Mouse (Mus musculus): ENCODE measurements around the gene Mthfsd. TPM values are rescaled to one million over a fixed set of nuclear protein-coding genes. Genes with fewer than 3 reads are reported as not detected.
A peak's percentile ranks its signal among the peaks of the same experiment; 100 is the strongest.

Gene Mthfsd
- polyA plus RNA-seq, 1 experiment from 2014 or later = 66.9 TPM

DNA sequence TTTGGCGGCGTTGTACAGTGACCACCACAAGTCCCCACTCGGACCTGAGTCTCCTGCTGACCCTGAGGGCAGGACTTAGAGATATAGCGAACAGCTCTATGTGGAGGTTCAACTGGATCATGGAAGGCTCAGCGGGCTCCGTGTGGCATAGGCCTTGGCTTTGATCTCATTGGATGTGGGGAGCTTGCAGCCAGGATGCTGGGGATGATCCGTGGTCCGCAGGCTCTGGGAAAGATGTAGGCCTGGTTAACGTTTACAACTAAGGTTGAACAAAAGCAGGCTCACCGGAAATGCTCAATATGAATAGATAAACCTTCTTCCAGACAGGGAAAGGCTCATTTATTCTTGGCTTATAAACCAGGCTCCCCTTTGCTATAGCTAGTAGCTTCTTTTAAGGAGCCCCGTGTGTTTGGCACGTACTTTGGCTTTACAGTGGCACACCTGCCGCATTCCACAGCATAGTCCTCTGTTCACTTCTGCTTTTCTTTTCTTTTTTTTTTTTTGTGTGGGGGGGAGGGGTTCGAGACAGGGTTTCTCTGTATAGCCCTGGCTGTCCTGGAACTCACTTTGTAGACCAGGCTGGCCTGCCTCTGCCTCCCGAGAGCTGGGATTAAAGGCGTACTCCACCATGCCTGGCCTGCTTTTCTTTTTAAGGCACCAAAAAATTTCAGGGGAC, 21.2 kb upstream of the Mthfsd start:
- H3K4me3 ChIP-seq = peak overlapping the region; percentile 28
- H3K4me2 ChIP-seq (replicated peaks) = peak overlapping the region; percentile 48
- WGBS = 19% methylated on average over 16 of the region's 16 CpGs
- no peaks in the 10 kb centered on the region for H3K36me3 ChIP-seq
- peaks cover 44% of the 10 kb centered on the region for H3K4me1 ChIP-seq
- H3K9ac ChIP-seq = peak overlapping the region; percentile 37; the same call in 1 of the 2 replicates
- ATAC-seq (ENCODE audit: insufficient number of reproducible peaks, insufficient read depth, low FRiP score, low TSS enrichment) = no peak
- no peaks in the 10 kb centered on the region for H3K9me3 ChIP-seq
- peaks cover 61% of the 10 kb centered on the region for H3K27me3 ChIP-seq
- H3K27ac ChIP-seq = no peak overlapping the region

DNA sequence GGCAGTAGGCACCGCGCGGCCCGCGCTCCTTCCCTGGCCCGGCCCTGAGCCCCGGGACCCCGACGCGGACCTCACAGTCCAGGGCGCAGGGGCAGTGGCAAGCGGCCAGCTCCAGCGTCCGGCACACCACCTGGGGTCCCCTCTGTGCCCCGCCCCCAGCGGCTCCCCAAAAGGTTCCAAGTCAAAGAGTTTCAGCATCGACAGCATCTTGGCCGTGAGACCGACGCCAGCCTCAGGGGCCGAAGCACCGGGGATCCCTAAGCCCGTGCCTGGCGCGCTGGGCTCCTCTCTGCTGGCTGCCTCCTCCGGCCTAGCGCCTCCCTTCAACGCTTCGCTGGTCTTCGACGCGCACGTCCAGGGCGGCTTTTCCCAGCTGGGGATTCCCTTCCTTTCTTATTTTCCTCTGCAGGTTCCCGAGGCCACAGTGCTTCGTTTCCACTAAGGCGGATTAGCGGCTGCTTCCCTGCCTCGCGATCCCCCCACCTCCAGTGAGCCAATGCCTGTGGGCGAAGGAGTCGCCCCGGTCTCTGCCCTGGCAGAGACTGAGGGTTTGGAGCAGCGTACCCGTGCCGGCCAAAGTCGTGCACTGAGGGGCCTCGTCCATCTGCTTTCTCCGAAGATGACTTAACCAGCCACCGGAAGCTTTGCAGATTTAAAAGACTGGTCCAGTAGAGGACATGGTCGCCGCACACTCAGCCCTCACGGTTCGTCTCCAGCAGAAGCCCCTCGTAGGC, 20.5 kb upstream of the Mthfsd start:
- peaks cover 67% of the 10 kb centered on the region for H3K27me3 ChIP-seq
- H3K27ac ChIP-seq = peak overlapping the region; percentile 67
- peaks cover 46% of the 10 kb centered on the region for H3K4me1 ChIP-seq
- H3K9ac ChIP-seq = peak overlapping the region; percentile 37
- peak overlapping the region; percentile 28 for H3K4me3 ChIP-seq
- H3K36me3 ChIP-seq = no peaks in the 10 kb centered on the region
- peak overlapping the region; percentile 48 for H3K4me2 ChIP-seq (replicated peaks)
- H3K9me3 ChIP-seq = no peaks in the 10 kb centered on the region
- 3% methylated on average over 55 of the region's 55 CpGs for WGBS
- ATAC-seq (ENCODE audit: insufficient number of reproducible peaks, insufficient read depth, low FRiP score, low TSS enrichment) = no peak

DNA sequence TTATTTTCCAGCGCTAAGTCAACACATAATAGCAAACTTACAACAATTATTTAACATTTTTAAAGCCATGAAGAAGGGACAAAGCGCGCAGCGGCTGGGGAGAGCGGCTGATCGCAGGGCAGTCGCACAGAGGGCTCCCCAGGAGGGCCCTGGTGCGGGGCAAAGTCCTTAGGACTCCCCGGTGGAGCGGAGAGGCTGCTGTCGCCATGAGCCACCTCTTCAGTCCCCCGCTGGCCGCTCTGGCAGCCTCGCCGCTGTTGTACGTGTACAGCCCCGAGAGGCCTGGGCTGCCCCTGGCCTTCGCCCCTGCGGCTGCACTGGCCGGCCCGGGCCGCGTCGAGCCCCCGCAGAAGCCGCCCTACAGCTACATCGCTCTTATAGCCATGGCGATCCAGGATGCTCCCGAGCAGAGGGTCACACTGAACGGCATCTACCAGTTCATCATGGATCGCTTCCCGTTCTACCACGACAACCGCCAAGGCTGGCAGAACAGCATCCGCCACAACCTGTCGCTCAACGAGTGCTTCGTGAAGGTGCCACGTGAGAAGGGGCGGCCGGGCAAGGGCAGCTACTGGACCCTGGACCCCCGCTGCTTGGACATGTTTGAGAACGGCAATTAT, 19.7 kb upstream of the Mthfsd start, which contains the start of gene Foxl1:
Gene Foxl1 (plus strand): TSS at position 185 of the 620 bp plus-strand sequence.
- Histone ChIP-seq H3K4me1 (peaks cover 46% of the 10 kb centered on the region), H3K9ac (peak within 1 kb of the TSS; percentile 37)
- WGBS = 2% methylated on average over 43 of the region's 43 CpGs

DNA sequence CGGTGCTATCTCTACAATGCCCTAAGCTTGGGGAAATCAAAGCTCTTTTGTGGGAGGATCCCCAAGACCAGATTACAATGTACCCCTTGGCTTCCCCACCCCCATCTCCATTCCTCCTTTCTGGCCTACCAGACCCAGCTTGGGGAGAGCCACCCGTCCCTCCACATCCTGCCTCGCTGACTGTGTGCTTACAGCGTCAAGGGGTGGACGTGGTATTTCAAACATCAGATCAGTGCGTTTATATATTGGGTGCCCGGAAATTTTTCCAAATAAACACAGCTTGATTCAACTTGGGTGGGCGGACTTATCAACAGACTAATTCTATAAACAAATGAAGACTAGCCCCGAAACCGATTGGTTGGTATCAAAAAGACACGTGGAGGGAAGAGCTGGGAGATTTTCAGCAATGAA, 19.1 kb upstream of the Mthfsd start:
- Histone ChIP-seq H3K4me3 (no peak overlapping the region), H3K9ac (no peak overlapping the region), H3K9me3 (no peaks in the 10 kb centered on the region), H3K4me1 (peaks cover 46% of the 10 kb centered on the region), H3K4me2 (replicated peaks) (peak overlapping the region; percentile 52; the same call in 1 of the 2 replicates), H3K36me3 (0 out of 2 replicates have a peak, but pooled peaks cover 3% of the 10 kb centered on the region), H3K27ac (peak overlapping the region; percentile 30; the same call in 1 of the 2 replicates), H3K27me3 (peaks cover 81% of the 10 kb centered on the region)
- ATAC-seq (ENCODE audit: insufficient number of reproducible peaks, insufficient read depth, low FRiP score, low TSS enrichment) = no peak
- WGBS = 4% methylated on average over 11 of the region's 11 CpGs

More for the DNA sequence above, 19.7 kb upstream of the Mthfsd start, which contains the start of gene Foxl1:
- peak within 1 kb of the TSS; percentile 52 for H3K4me2 ChIP-seq (replicated peaks)
- no peak for ATAC-seq (ENCODE audit: insufficient number of reproducible peaks, insufficient read depth, low FRiP score, low TSS enrichment)
- peak within 1 kb of the TSS; percentile 28 for H3K4me3 ChIP-seq
- no peaks in the 10 kb centered on the region for H3K9me3 ChIP-seq
- H3K27ac ChIP-seq = peak within 1 kb of the TSS; percentile 67
- H3K27me3 ChIP-seq = peaks cover 76% of the 10 kb centered on the region
- H3K36me3 ChIP-seq = 0 out of 2 replicates have a peak, but pooled peaks cover 2% of the 10 kb centered on the region

DNA sequence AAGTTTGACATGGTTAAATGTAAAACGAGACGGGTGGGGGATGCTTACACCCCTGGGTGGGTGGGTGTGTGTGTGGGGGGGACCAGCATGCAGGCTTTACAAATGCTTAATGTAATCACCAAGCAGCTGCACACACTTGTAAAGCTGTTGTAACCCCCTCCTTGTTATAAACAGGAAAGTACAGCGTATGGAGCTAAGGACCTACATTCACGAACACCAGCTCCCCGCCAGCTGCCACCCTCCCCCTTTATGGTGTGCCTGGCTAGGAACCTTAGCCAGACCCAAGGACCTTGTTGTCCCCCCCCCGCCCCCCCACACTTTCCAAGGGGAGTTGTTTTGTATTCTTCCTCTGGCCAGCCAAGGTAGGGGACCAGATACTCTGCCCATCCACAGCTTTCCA, 18.5 kb upstream of the Mthfsd start:
- 8% methylated on average over 6 of the region's 6 CpGs for WGBS
- Histone ChIP-seq H3K4me1 (peaks cover 46% of the 10 kb centered on the region), H3K36me3 (0 out of 2 replicates have a peak, but pooled peaks cover 3% of the 10 kb centered on the region), H3K27me3 (peaks cover 82% of the 10 kb centered on the region), H3K4me3 (no peak overlapping the region), H3K4me2 (replicated peaks) (peak overlapping the region; percentile 52), H3K27ac (0 out of 2 replicates have a peak overlapping the region, but pooled peaks have one; percentile 30), H3K9ac (no peak overlapping the region), H3K9me3 (no peaks in the 10 kb centered on the region)
- no peak for ATAC-seq (ENCODE audit: insufficient number of reproducible peaks, insufficient read depth, low FRiP score, low TSS enrichment)

DNA sequence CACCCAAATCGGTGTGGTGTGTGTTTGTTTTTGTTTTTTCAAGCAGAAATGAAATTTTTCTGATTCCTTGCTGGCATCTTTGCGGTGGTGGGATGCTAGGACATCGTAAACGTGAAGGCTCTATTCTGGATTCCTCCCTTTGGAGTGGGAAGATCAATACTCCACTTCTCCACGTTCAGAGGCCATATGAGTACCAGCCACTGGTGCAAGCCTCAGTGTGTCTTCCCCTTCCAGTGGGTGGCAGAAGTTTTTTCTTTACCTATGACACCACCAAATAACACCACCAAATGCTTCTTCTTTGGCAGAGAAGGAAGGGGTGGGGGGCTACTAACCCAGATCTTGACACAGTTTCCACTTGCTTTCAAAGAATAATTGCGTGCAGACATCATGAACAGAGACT, 18.0 kb upstream of the Mthfsd start:
- H3K9ac ChIP-seq = no peak overlapping the region
- peak overlapping the region; percentile 52 for H3K4me2 ChIP-seq (replicated peaks)
- 5% methylated on average over 6 of the region's 6 CpGs for WGBS
- no peak for ATAC-seq (ENCODE audit: insufficient number of reproducible peaks, insufficient read depth, low FRiP score, low TSS enrichment)
- H3K27ac ChIP-seq = no peak overlapping the region; the same call in 1 of the 2 replicates
- H3K4me1 ChIP-seq = peaks cover 46% of the 10 kb centered on the region
- 0 out of 2 replicates have a peak, but pooled peaks cover 3% of the 10 kb centered on the region for H3K36me3 ChIP-seq
- H3K4me3 ChIP-seq = peak overlapping the region; percentile 31
- H3K9me3 ChIP-seq = no peaks in the 10 kb centered on the region
- peaks cover 87% of the 10 kb centered on the region for H3K27me3 ChIP-seq

DNA sequence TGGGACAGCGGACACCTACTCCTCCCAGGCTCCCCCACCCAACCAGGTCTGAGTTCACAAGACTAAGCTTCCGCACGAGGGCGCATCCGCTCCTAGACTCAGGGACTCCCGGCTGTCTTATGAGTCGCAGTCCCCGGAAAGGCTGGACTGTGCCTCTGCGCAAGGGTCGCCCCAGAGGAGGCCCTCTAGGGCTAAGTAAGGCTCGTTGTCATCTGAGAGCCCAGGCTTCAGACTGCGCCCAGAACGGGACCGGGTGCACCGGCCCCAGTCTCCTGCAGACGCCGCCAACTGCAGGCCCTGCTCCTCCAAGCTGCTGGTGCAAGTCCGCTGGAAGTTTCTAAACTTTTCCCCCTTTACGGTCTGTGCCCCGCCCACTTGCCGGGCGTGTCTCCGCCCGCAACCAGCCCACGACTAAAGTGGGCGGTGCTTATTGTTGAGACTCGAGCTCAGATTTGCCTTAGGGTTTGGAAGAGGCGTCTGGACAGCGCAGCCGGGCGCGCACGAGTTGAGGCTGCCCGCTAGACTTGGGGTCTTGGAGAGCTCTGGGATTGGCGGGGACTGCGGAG, 17.2 kb upstream of the Mthfsd start:
- Histone ChIP-seq H3K4me1 (peaks cover 46% of the 10 kb centered on the region), H3K27ac (peak overlapping the region; percentile 73; the same call in 1 of the 2 replicates)
- under 1% methylated on average over 35 of the region's 36 CpGs for WGBS

DNA sequence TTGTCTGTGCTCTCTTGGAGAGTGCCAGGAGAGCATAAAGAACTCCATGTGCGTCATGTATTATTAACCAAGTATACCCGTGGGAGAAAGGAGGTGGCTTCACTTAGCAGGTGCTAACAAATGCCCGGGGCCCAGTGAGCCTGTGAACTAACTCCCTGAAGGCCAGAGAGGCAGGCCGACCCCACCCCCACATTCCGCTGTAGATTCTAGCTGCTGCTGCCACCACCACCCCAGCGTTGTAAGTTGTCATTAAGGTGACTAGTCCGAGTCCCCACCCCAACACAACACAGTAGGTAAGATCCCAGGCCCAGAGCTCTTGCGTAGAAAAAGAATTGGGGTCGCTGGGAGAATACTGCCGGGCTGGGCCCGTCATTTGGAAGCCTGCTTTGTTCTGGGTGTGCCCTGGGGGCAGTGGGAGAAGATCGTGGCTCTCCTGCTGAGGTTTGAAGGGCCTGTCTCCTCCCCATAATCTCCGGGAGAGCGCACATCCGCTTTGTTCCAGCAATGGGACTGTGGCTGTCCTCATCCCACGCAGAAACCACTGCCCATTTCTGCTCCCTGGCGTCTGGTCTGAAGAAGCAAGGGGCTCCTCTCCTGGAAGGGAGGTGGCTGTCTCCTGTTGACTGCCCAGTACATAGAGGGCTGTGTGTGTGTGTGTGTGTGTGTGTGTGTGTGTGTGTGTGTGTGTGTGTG, 16.5 kb upstream of the Mthfsd start:
- H3K27ac ChIP-seq = peak overlapping the region; percentile 73; the same call in 1 of the 2 replicates
- WGBS = 4% methylated on average over 17 of the region's 17 CpGs
- peak overlapping the region; percentile 52 for H3K4me2 ChIP-seq (replicated peaks)
- peak overlapping the region; percentile 6; the same call in 1 of the 2 replicates for H3K4me3 ChIP-seq
- H3K27me3 ChIP-seq = peaks cover 91% of the 10 kb centered on the region
- peak; percentile 25 for ATAC-seq (ENCODE audit: insufficient number of reproducible peaks, insufficient read depth, low FRiP score, low TSS enrichment)
- H3K4me1 ChIP-seq = peaks cover 46% of the 10 kb centered on the region
- no peaks in the 10 kb centered on the region for H3K9me3 ChIP-seq
- 0 out of 2 replicates have a peak overlapping the region, but pooled peaks have one; percentile 24 for H3K9ac ChIP-seq
- H3K36me3 ChIP-seq = 0 out of 2 replicates have a peak, but pooled peaks cover 3% of the 10 kb centered on the region

More for the DNA sequence above, 17.2 kb upstream of the Mthfsd start:
- ATAC-seq (ENCODE audit: insufficient number of reproducible peaks, insufficient read depth, low FRiP score, low TSS enrichment) = peak; percentile 48
- peak overlapping the region; percentile 31 for H3K4me3 ChIP-seq
- no peak overlapping the region for H3K9ac ChIP-seq
- H3K9me3 ChIP-seq = no peaks in the 10 kb centered on the region
- peaks cover 91% of the 10 kb centered on the region for H3K27me3 ChIP-seq
- H3K4me2 ChIP-seq (replicated peaks) = peak overlapping the region; percentile 52
- 0 out of 2 replicates have a peak, but pooled peaks cover 3% of the 10 kb centered on the region for H3K36me3 ChIP-seq

DNA sequence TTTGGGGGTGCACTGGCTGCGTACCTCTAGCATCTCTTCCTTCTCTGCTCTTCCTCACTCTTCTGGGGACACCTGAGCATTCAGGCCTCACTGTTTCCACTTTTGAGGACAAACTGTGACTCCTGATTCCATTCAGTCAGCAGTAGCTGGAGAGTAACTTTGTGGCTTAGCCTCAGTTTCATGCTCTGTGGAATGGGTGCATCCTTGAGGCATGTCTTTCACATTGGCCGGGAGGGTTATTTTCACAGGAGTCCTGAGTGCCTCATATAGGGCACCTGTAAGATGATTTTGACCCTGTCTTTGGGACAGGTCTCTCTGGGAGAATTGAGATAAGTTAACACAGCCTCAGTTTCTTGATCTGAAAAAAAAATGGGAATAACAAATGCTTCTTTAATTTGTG, 14.9 kb upstream of the Mthfsd start:
- H3K4me3 ChIP-seq = no peak overlapping the region
- H3K4me2 ChIP-seq (replicated peaks) = no peak overlapping the region
- no peak for ATAC-seq (ENCODE audit: insufficient number of reproducible peaks, insufficient read depth, low FRiP score, low TSS enrichment)
- H3K27ac ChIP-seq = no peak overlapping the region
- peaks cover 82% of the 10 kb centered on the region for H3K27me3 ChIP-seq
- 0 out of 2 replicates have a peak, but pooled peaks cover 3% of the 10 kb centered on the region for H3K36me3 ChIP-seq
- H3K9me3 ChIP-seq = no peaks in the 10 kb centered on the region
- WGBS = 59% methylated on average over 2 of the region's 2 CpGs
- H3K4me1 ChIP-seq = peaks cover 31% of the 10 kb centered on the region
- no peak overlapping the region for H3K9ac ChIP-seq

DNA sequence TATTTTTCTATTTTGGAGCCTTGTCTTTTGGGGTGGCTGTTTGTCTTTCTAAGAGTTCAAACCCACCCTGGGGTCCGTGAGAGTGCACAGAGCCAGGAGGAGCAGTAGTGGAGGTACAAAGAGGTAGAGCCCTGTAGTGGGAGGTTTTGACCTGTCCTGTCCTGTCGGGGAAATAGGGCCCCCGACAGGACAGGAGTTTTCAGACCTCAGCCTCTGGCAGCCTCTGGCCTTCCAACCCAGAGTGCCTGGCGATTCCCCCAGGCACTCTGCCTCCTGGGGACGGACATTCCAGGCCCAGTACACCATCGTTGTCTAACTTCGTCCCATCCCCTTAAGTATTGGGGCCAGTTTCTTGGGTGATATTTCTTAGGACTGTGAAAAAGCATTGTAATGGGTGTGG, 14.2 kb upstream of the Mthfsd start:
- no peaks in the 10 kb centered on the region for H3K9me3 ChIP-seq
- peaks cover 26% of the 10 kb centered on the region for H3K4me1 ChIP-seq
- no peak for ATAC-seq (ENCODE audit: insufficient number of reproducible peaks, insufficient read depth, low FRiP score, low TSS enrichment)
- peaks cover 83% of the 10 kb centered on the region for H3K27me3 ChIP-seq
- H3K4me3 ChIP-seq = no peak overlapping the region; the same call in 1 of the 2 replicates
- no peak overlapping the region for H3K9ac ChIP-seq
- 11% methylated on average over 7 of the region's 7 CpGs for WGBS
- no peak overlapping the region for H3K27ac ChIP-seq
- H3K4me2 ChIP-seq (replicated peaks) = peak overlapping the region; percentile 28
- 0 out of 2 replicates have a peak, but pooled peaks cover 3% of the 10 kb centered on the region for H3K36me3 ChIP-seq
